Mouse (Mus musculus) sigmoid colon, adult 10 weeks (tissue): ENCODE results near the gene Rpl37a. TPM values are rescaled to one million over a fixed set of nuclear protein-coding genes. Genes with fewer than 3 reads are reported as not detected.

Experiments used
- polyA plus RNA-seq: library from polyadenylated mRNA; stranded (reverse); fragments of 350-450 nt; fragmentation: Illumina TruSeq; extraction: RNeasy Lipid Tissue Mini Kit (QIAGEN cat#74804); gene quantifications from one replicate; pipeline ENCODE4 v1.2.3, GENCODE M21; 2014; ENCODE audit warnings: low read depth, low replicate concordance

Gene Rpl37a
- 44.5 TPM for polyA plus RNA-seq

GRCm38 (mm10) chr1:72710753-72711653 lies at the start of gene Rpl37a:
Gene Rpl37a, plus strand, starts transcription at chr1:72711290.

GRCm38 (mm10) chr1:72700479-72700878 lies 10.6 kb upstream of the Rpl37a start, which contains the start of gene Ankar:
Gene Ankar, minus strand, starts transcription at chr1:72700579.

Other genes with a start within 250 kb of the Rpl37a start
- gene March4, start 174.4 kb upstream of the Rpl37a start, polyA plus RNA-seq = 0.16 TPM
- 3.2 TPM for gene Smarcal1, start 128.0 kb upstream of the Rpl37a start, polyA plus RNA-seq
- gene Ankar, start 10.7 kb upstream of the Rpl37a start, polyA plus RNA-seq = not detected
- not detected for gene Igfbp2, start 113.2 kb downstream of the Rpl37a start, polyA plus RNA-seq
- gene Igfbp5, start 163.6 kb downstream of the Rpl37a start, polyA plus RNA-seq = 53.8 TPM